Mouse (Mus musculus) induced T-regulatory cell, adult 2 months (primary cell): ENCODE results near the gene Tpcn2.

Source experiments
- DNase-seq: peaks from one replicate; pipeline ENCODE4 v3.0.0-alpha.2; 2012; ENCODE audit warnings: low read depth

The Tpcn2 gene

DNA sequence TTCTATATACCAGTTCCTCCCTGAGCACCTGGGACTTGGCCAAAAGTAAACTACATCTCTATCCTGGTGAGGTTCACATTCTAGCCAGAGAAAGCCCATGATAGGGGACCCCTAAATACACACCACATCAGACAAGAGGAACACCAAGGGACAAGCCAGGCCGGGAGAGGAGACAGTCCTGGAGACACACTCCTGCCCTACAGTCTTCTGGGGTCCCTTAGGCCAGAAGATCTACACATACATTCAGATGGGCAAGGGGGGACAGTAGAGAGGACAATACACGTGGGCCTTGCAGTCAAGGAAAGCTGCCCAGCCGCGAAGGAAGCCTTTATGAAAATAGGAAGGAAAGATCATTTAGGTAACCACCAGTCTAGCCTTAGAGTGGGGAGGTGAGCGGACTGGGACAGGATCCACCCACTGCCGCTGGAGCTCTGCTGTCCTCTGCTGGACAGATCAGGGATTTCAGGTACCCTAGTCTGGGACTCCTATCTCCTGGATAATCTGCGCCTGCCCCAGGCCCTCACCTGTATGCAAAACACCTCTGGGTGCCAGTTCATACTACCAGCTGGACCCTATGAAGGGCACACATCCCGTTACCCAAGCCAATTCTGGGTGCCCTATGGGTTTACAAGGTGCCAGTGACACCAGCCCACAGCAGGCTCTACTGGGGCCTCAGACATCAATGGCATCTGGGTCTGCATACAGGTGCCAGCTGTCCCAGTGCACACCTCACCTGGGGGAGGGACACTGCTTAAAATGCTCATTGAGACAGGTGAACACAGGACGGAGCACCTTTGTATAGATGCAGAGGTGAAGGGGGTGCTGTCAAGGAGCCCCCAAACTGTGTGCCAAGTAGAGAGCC, 40.7 kb downstream of the Tpcn2 start:
- DNase-seq: peak; percentile 67

DNA sequence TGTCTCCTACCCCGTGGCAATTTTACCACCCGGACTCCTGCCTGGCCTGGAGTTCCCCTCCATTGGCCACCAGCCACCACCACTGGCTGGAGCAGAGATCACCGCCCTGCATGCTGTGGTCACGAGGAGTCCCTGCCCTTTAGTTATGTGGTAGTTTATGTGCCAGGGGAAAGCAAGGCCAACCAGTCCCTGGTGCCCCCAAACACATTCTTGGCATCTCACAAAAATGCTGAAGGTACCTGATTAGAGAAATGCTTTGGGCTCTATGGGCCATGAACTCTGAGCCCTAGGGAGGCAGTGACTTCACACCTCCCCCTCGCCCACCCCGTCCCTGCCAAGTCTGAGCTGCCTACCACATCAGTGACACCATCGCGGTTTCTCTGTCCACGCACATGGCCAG, 41.8 kb downstream of the Tpcn2 start:
- DNase-seq: no peak

DNA sequence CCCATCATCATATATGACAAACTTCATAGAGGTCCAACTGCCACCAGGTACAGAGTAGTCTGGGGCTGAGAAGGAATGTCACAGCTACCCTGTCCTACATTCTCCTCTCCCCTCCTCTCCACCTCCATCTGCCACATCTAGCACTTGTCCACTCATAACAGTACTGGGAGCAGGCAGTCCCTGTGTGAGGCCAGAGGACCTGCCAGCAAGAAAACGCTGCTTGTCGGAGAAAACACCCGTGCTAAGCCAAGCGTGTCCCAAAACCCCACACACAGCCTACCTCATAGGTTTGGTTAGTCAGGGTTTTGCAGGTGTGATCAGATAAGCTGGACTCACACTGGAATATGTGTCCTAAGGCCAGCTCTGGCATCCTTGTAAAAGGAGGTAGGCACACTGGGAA, 42.9 kb downstream of the Tpcn2 start:
- DNase-seq: no peak

DNA sequence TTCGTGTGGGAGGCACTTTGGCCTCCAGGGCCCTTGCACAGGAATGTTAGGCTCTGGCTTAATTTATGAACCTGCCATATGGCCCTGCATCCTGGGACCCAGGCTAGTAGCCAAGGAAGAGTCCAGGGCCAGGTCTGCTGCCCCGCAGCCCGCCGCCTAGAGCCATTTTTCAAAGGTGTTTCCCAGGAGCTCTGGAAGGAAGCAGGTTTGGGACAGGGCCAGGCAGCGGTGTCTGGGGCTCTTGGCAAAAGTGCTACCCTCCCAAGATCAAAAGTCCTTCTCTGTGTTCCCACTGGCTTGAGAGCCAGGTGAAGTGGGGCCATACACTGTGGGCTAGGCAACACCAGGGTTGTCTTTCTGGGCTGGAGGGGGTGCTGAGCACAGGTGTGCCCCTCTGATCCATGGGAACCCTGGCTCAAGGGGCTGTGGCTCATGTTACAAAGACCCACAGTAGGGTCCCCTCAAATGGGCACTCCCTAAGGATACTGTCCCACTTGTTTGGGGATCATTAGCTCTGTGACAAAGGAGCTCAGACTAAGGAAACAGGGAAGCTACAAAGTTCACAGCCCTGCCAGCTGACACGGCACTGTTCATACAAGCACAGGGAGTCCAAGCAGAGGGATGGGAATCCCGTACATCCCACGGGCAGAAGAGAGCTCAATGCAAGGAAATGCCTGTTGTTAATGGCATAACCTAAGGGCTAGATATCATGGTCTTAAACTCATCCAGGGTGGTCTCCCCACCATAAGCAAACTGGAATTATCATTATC, 43.9 kb downstream of the Tpcn2 start:
- DNase-seq: no peak

DNA sequence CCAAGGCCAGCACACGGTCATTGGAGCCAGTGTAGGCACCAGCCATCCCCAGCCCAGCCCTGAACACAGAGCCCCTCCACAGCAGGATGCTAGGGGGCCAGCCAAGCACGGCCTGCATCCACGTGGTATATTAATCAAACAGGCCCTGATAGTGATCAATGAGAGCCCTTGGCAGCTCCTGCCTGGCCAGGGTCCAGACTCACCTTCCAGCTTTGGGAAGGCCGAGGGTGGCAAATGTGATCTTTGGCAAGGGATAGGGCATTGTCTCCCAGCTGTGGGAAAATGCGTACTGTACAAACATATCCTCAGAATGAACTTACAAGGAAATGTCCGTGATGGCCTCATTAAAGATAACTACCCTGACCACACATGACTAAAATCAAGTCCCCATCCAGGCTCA, 44.7 kb downstream of the Tpcn2 start:
- no peak for DNase-seq

DNA sequence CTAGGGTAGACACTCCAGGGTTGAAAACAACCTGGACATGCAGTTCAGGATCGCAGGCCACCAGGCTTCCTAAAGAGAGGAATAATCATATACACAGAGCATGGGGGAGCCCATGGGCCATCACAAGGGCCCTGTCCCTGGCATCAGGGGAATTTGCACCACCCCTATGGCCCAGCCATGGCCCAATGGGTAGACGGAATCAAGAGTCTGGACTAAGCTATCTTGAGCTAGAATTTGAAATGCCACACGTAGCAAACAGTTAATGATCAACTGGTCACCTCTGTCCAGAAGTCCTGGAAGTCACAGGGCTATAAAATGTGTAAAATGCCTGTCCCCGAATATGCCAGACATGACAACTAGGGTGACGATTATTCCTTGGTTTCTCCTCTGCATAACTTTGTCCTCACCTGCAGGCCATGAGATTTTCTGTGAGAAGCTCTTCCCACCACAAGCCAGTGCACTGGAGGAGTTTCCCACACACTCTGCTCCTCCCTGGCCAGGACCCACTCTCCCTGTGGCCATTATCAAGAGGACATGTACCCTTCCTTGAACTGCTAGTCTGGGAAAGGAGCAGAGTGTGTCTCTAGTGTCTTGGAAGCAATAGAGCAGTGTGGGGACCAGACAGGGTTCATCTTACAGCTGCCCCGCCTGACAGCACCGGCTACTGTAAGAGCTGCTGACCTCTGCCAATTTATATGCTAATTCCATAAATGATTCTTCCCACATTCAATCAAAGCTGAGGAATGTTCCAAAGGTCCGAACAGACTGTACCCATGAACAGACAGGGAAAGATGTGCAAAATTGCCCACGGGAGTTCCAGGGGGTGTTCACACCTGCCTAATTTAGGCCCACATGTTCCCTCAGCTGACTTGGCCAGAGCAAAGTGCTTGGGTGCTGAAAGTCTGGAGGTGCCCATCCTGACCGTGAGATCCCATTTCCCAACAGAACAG, 48.7 kb downstream of the Tpcn2 start:
- DNase-seq: no peak

DNA sequence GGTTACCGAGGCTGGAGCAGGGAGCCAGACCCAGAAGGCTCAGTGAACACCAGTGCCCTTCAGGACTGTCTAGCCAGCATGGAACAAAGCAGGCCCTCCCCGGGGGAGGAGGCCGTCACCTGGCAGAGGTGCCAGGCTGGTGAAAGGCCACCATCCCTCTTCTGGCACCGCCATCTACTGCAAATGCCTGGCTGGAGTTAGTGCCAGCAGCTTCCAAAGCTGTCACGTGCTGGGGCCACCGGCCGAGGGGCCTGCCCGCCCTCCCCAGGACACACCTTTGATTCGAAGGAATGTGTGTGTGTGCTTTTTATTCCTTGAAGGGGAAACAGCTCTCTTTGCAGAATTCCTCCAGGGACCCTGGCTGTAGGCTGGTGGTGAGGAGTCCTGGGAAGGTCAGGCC, 52.2 kb downstream of the Tpcn2 start:
- no peak for DNase-seq

DNA sequence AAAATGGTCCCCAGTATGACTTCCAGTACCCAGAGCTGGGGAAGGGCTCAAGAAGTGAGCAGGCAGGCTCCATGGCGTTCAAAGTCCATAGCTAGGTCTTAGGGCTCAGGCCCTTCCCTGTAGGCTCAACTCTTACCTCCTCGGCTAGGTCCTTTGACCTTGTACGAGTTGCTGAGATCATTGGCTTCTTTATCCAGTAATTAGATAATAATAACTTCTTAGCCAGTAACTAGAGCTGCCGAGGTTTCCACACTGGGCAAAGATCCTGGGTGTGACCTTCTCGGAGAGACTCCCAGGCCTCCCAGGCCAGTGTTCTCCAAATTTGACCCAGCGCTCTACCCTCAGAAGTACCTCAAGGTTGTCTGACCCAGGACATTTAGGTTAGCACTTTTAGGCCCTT, 57.2 kb downstream of the Tpcn2 start:
- DNase-seq: no peak

DNA sequence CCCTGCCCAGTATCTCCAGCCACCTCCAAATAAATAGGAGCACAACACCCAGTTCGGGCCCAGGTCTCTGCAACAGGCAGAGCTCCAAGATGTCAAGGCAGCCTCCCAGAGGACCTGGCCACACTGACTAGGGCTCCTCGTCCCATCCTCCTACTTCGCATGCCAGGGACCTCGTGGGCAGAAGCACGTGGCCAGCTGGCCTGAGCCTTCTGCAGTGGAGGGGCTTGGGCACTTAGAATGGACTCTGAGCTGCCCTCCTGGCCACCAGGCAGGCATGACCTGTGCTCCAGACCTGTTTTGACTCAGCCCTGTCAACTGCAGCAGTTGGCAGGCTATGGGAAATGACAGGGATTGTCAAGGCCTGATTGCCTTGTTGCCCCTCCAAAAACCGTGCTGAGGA, 58.2 kb downstream of the Tpcn2 start:
- no peak for DNase-seq

DNA sequence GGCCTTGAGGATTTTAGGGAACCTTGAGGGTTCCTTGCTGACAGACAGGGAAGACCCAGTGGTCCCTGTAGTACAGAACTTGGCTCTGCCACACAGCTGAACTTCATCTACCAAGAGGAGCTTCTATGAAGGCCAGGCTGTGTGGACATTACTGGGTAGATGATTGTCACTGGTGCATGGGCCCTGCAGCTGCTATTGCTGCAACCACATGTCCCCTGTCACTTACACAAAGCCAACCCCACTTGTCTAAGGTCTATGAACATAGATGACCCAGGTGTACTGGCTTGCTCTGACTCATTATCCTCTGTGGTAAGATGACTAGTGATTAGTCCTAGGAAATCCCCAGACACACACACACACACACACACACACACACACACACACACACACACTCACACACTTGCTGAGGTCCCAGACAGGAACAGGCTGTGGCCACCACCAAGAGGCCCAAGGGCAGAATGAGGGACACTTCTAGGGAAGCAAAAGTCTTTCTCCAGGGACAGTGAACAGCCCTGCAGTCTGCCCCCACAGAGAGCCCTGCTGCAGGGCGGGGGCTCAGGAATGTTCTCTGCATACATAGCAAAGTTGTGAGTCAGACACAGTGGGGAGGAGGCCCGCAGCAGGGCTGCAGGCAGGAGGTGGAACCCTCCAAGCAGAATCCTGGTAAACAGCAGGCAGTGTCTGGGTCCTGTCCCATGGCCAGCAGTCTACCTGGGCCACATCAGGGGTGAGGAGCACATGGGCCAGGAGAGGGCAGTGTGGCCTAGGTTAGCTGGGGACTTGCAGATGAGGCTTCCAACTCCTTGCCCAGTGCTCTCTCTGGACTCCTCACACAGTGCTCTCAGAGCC, 61.7 kb downstream of the Tpcn2 start:
- DNase-seq: peak; percentile 6

DNA sequence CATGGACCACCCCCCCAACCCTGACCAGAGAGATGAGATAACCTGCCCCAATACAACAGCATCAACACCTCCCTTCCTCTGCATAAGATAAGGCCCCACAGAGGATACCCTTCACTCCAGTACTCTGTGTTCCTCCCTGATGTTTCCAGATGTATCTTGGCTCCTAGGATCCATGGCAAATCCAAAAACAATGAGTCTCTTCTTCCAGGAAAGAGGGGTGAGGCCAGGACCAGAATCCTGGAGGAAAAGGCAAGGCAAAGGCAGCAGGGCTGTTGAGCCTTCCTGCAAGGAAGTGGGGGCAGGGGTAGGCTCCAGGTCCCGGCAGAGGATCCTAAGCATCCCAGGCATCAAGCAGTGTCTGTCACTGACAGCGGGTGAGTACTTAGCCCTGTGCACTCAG, 62.5 kb downstream of the Tpcn2 start:
- DNase-seq: no peak

DNA sequence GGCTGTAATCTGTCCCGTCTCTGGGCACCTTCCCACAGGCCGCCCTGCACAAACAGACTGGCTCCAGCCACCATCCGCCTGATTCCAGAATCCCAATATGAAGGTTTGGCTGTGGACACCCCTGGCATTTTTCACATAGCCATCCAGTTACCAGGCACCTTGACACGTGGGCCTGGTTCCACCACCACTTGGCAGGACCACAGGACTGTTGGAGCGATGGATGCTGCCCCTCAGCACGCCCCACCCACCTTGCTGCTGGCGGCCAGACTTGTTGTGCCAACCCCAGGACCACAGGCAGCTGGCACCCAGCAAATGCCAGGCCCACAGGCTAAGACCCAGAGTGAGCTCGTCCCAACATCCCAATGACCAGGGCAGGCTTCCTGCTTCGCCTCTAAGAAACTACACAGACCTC, 64.4 kb downstream of the Tpcn2 start:
- no peak for DNase-seq

DNA sequence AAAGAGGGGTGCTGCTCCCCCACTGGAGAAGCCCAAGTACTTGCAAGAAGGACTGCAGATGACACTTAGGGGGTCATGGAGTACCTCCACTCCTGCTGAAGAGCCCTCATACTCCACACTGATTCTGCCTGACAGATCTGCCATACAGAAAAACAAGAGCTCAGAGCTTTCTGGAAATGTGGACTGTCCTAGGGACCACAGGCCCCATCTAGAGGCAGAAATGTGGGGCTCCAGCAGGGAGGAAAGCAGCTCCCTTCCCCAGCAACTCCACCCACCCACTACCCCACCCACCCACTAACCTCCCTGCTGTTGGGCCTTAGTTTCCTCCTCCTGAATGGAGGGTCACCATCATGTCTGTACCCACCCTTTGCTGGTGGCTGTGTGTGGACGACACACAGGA, 67.2 kb downstream of the Tpcn2 start:
- DNase-seq: no peak

DNA sequence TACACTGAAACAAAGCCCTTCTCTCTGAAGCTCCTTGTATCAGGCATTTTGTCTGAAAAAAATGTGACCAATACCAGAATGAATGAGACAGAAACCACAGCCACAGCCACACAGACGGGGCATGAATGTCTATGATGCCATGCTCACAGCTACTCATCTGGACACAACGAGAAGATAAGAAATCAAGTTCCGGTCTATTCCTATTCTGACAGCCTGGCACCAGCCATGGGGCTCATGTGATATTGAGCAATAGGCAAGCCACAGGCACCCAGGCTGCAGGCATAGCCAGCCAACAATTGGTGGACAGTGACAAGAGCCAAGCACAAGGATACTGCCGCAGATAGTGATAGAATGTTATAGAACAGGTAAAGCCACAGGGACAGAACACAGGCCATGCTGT, 68.3 kb downstream of the Tpcn2 start:
- DNase-seq: no peak

DNA sequence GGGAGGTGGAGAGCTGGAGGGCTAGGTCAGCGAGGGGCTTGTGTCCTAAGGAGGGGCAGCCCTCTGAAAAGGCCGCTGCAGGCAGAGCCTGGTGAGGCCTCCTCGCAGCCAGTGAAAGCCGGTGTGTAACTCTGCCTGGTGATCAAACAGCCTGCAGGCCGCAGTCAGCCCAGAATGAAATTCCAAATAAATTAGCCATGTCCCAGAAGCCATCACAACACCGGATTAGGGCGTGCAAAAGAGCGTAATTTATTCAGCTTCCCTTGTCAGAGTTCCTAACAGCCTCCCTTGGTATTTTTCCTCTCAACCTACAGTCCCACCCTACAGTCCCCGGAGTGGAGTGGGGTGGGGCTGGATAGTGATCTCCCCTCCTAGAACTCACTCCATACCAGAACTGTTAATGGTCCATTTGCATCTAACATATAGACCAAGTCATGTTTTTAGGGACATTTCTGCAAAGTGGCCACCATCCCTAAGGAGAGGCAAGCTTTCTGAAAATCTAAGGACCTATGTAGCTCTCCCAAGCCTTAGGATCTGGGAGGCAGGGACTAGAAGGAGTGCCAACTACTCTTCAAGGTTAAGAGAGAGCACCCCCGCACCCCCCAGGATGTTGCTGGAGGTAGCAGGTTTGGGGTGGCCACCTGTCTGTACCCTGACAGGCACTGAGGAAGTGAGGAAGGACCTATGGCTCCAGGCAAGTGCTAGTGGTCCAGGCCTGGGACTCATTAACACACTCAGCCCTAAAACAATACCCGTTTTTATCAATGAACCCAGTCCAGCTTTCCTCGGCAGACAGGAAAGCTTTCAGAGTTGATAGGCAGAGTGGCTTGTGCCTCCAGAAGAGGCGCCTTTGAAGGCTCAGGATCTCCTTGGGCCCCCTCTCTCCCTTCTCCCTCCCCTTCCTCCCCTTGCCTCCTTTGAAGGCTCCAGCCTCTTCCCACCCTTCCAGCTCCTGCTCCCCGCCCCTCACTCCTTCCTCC, 71.8 kb downstream of the Tpcn2 start:
- DNase-seq: no peak

DNA sequence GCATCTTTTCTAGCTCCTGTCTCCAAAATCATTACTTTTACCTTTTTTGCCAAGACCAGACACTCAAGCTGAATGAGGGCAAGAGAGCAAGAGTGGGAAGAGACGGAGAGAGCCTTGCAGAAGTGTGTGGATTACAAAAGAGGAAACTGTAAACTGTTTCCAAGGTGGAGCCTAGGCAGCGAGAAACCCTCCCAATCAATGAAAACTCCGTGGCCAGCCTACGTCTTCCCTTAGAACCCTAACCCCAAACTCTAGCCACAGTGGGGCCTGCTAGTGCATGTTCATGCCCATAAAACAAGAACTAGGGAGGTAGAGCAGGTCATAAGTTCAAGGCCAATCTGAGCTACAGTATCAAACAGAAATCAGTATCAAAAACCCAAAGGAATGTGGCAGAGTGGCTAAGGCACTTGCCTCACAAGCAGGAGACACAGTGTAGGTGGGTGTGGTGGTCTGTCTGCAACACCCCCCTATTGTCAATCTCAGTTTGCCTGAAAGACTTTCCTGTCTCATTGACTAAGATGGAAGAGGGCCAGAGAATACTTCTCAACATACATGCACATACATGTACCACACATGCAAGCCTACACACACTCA, 73.2 kb downstream of the Tpcn2 start:
- DNase-seq: no peak

DNA sequence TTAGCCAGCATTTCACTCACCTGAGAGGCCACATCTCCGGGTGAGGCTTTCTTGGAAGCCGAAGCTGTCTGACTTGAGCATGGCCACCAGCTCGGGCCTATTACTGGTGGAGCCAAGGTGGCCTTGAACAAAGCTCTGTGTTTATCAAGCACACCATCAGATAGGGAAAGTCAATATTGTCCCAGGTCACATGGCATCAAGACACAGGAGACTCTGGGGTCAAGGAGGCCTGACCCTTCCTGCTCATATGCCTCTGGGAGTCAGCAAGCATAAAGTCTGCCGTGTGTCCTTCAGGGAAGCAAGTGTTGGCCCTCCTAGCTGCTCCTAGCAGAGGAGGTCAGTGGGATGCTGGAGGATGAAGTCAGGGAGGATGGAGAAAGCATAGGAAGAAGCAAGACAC, 75.8 kb downstream of the Tpcn2 start, which contains the start of gene 1810010D01Rik:
Gene 1810010D01Rik, minus strand, starts transcription at position 114 of the 400 bp plus-strand sequence.
- DNase-seq: no peak

DNA sequence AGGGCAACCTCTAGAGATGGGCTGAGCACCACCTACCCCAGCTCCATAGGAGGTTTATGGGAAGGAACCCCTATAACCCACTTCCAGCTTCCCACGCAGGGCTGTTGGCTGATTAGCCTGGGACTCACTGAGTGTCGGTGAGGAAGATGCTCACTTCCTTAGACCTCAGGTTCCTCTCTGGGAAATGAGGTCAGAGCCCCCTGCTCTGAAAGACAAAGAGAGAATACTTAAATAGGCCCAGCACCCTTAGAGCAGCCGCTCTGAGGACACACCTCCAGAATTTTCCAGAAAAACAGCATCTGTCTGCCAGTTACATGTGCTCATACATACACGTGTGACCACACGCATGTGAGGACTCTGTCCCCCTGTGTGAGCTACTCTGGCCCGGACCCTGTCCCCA, 77.0 kb downstream of the Tpcn2 start:
- no peak for DNase-seq

DNA sequence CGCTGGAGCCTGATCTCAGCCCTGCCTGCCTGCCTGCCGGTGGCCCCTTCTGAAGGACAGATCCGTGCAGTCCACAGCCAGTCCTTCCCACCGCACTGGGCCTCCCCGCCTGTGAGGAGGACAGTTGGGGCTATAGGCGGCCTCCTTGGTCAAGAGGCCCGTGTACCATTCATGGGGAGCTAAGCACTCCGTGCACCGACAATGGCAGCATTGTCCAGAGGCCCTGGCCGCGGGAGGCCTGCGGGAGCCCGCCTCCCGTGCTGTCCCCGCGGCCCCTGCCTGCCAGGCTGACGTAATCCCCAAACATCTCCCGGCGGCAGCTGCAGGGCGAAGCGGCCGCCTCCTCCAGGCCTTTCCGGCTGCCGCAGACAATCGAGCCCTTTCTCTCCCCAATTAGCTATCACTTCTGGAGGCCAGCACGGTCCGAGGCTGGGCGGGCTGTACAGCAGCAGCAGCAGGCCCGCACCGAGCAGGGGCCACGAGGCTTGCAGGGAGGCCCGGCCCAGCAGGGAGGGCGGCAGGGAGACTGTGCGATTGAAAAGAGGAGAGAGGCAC, 77.7 kb downstream of the Tpcn2 start:
- DNase-seq: no peak
